Mouse (Mus musculus): Measurements from ENCODE around the gene Pus7l.

Gene Pus7l

DNA sequence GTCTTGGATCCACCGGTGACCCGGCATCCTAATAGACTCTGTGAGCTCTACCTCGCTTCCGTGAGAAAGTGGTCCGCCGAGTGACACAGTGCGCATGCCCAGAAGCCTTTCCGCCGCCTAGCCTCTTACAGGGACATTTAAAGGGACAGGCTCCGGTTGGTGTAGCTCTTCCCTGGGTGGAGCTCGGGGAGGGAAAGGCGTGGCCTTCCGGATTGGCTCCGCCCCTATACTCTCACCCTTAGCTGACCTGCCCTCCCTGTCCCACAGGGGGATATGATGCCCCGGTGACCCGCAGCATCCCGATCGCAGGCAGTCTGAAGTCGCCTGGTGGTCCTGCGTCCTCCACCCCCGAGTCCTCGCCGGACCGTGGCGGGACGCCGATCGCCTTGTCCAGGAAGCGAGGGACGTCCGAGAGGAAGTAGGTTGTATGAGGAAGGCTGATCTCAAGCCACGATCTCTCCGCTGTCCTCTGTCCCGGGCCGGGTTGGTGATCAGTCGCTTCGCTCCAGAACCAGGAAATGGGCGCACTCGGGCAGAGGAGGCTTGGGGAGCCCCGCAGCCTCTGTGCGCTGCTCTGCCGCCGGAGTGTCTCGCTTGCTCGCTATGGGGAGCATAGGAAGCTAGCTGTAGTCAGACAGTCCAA, at the start of gene Pus7l, which contains the start of gene Irak4:
Gene Pus7l, minus strand, starts transcription at position 139 of the 643 bp plus-strand sequence.
Gene Irak4, plus strand, starts transcription at position 235 of the 643 bp plus-strand sequence.
- in situ Hi-C loops (cut with MboI, MseI): no loop called here

- in situ Hi-C loops (cut with MboI, MseI): no loop called here
Observed at GRCm38 (mm10) chr15:94591356-94591755, 48.0 kb upstream of the Pus7l start.

DNA sequence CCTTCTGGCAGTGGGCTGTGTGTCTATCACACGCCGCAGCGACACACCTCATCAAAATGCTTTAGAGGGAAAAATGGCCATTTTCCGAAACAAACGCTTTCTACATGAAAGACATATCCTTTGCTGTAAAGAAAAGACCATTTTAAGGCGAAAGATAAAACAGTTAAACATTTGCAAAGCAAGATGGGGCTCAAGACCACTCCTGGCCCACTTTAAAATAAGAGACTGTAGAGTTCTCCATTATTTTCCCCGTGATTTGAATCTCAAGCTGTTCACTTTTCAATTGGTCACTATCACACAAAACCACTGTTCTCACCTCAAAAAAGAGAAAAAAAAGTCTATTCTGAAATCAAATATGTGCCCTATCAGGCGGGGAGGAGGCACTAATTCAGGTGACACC, 46.7 kb upstream of the Pus7l start:
- in situ Hi-C loops (cut with MboI, MseI): no loop called here

DNA sequence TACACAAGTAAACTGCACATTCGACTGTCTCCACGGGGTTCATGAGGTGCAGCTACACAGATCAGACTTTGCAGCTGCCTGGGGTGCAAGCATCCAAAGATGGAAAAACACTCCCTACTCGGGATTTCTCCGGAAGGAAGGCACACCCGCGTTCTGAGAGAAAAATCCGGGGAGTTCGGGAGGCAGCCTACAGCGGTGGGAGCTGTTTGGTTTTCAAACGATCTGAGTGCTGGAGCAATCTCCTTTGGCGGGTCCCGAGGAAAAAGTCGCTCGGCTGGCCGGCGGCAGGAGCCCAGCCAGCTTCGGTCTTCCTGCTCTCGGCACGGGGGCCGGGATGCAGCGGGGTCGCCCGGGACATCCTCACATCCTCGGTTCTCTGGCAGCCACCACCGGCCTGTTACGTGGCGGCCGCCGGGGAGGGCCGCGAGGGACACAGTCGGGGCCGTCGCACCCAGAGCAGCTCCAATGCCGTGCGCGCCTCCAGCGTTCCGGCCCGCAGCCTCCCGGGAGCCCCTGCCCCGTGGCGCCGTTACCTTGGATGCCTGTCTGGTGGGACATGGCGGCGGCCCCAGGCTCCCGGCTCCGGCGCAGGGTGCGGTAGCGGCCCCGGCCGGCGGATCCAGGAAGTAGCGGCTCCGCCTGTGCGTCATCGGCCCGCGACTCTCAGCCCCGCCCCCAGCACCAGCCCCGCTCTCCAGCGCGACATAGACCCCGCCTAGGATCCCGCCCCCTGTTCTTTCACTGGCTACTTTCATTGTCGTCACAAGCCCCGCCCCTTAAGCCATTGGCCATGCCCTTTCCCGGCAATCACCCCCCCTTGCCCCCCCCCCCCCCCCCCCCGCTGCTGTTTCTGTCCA, 46.1 kb upstream of the Pus7l start, which contains the start of gene Twf1:
Gene Twf1, minus strand, starts transcription at position 671 of the 857 bp plus-strand sequence.
- in situ Hi-C loops (cut with MboI, MseI): no loop called here

DNA sequence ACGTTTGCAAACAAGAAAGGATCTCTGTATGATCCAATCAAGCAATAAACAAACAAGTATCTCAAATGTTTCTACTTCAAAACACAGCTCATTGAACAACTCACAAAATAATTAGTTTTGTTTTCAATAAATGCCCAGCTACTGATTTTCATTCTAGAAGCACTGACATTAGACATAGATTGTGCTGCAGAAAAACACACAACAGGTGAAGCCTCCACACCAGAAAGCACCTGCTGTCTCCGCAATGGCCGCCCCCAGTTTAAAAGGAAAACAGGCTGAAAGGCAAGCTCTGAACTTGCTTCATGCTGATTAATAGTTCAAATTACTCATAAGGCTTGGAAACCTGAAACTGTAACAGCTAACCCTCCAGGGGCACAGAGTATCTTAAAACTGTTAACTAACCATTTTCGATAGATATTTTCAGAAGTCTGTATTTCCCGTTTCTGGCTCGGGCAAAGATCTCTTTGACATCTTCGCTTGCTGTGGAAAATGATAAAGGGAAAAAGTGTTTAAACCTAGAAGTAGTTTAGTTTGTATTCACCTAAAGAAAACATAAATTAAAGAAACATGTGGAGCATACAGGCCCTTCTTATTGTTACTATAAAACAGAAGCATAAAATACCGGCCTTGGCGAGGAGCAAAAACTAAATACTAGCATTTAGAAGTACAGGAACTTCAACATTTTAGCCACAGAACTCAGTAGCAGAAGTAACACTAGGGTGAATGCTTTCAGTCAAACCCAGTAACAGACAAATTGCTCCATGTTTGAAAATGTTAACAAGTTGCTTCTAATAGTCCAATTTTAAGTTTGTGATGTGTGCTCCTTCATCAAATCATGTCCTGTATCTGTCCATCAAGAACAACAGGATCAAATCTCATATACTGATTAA, 44.7 kb upstream of the Pus7l start:
- in situ Hi-C loops (cut with MboI, MseI): no loop called here

- in situ Hi-C loops (cut with MboI, MseI): no loop called here
Observed at GRCm38 (mm10) chr15:94584738-94585137, 41.4 kb upstream of the Pus7l start.

- in situ Hi-C loops (cut with MboI, MseI): no loop called here
Observed at GRCm38 (mm10) chr15:94583153-94583552, 39.8 kb upstream of the Pus7l start.

- in situ Hi-C loops (cut with MboI, MseI): no loop called here
Observed at GRCm38 (mm10) chr15:94582000-94582593, 38.8 kb upstream of the Pus7l start.

DNA sequence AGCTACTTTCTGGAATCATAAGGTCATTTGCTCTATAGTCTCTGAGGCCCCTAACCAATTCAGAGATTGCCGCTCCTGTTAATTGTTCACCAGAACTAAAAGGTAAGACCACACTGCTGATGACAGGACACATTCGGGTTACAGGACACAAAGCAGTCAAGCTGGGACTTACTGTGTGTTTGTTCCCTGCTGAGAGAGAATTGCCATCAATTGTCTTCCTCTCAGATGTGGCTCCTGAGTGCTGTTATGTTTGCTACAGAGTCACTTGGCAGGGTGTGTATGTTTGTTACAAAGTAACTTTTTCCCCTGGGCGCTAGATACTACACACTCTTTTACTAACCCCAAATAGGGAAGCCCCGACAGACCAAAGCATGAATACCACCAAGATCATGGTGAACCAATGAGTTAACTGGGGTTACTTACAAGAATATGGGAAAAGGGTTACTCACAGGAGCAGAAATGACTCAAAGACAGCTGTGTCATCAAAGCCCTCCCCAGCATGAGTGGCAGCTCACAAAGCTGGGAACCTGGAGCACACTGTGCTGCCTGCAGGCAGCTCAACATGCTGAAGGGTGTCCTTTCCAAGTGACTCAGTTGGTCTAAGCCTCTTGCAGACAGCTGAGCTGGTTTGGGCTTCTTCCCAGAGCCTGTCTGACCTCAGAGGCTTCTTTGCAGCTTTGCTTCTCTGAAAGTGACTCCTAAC, 31.4 kb upstream of the Pus7l start:
- in situ Hi-C loops (cut with MboI, MseI): no loop called here

DNA sequence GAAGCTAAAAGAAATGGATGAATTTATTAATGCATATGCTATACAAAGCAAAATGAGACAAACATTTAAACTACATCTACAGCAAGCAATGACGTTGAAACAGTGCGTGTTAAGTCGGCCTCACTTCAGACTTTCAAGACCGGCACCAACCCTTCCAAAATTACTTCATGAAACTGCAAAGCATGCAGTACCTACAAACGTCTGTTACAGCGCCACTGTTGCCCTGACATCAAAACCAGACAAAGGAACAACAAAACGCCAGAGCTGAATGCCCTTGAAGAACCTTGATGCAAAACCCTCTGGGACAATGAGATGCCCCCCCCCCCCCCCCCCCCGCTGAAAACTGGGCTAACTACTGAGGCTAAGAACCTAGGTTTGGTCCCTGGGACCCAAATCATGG, 29.4 kb upstream of the Pus7l start:
- in situ Hi-C loops (cut with MboI, MseI): no loop called here

DNA sequence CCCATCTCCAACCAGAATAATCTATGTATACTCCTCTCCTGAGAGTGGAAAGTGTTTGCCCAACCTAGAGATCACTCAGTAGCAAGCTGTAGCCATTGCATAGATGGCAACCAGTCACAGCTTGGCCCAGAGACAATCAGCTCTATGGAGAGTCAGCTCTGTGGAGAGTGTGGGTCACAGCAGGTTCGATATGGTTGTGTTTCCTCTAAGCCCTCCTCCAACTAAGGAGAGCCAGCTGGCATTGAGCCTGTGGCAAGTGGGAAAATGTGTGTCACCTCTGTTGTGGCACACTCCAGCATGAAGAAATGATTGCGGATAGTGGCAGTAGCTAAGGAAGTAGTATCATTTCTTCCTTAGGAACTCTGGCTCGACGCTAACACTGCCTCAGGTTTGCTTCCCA, 28.2 kb upstream of the Pus7l start:
- in situ Hi-C loops (cut with MboI, MseI): no loop called here

DNA sequence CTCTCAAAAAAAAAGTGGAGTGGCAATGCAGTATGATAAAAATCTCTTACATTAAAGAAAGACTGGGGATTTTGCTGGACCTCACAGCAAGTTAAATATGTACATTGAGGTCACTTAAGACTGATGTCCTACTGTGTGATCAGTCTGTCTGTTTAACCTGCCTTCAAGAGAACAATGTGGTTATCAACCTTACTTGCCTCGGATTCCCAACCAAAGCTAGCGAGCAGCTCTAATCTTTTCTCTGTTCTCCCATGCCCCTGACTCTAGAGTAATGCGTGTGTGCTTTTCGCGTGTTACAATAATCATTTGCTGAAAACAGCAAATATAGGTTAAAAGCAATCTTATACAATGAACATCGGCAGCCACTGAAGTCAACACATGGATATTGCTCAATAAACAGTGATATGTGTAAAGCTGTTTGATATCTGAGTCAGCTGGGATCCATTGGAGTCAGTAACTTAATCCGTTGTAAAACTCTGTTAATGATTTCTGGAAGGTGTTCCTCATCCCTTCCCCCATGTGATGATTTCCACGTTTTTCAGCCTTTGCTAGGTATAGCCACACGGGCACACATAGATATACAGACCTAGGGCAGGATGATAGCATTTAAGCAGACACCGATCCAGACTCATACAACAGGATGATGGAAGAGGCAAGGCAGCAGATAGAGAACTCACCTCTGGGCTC, 25.3 kb upstream of the Pus7l start:
- in situ Hi-C loops (cut with MboI, MseI): no loop called here

- in situ Hi-C loops (cut with MboI, MseI): no loop called here
Observed at GRCm38 (mm10) chr15:94565854-94566253, 22.5 kb upstream of the Pus7l start.

DNA sequence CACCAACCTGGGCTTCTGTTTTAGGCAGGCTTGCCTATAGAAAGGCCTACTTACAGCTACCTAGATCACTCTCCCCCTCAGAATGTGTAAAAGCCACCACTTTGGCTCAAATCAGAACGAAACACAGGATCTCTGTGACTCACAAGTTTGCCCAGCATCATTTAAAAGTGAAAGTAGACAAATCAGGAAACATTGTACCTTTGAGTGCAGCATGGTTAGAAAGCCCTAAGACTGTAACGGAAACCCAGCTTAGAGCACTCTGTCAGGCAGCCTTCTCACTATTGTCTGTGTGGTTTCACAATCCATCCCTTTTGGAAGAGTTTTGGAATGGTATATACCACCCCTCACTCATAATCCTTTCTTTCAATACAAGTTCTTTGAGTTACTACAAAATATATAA, 21.6 kb upstream of the Pus7l start:
- in situ Hi-C loops (cut with MboI, MseI): no loop called here

DNA sequence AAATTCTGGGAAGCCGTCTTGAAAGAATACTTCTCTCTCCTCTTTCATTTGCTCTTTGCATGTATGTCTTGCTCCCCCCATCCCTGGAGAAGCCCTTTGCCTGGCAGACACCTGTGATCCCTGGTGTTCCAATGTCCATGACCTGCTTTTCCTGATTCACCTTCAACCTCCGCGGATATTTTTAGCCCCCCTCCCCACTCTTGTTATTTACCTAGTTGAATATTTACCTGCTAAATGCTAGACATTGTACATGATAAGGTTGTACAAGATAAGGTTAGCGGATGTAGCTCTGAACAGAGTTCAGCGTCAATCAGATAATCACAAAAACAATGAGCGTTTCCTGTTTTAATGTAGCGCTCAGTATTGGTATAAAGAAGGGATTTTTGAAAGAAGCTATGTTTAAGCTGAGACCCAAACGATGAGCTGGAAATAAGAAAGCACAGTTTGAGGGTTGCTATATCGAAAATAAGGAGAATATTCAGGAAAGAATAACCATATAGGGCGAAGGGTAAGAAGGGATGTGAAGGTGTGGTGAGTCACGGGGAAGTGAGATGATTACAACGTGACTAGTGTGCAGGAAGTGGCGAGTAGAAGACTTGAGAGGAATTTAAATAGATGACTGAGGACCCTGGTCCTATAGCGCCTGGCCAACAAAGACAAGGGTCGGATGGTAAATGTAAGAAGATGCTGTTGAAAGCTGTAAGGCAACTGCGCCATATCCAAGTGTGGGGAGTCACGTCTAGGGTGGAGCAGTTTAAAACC, 15.7 kb upstream of the Pus7l start:
- in situ Hi-C loops (cut with MboI, MseI): loop anchor here (5.0 kb wide), 1 partner anchor 103 kb away; no protein-coding TSS in a partner anchor

GRCm38 (mm10) chr15:94557442-94557841, 14.1 kb upstream of the Pus7l start:
- in situ Hi-C loops (cut with MboI, MseI): loop anchor here (5.0 kb wide), 1 partner anchor 105 kb away; no protein-coding TSS in a partner anchor

DNA sequence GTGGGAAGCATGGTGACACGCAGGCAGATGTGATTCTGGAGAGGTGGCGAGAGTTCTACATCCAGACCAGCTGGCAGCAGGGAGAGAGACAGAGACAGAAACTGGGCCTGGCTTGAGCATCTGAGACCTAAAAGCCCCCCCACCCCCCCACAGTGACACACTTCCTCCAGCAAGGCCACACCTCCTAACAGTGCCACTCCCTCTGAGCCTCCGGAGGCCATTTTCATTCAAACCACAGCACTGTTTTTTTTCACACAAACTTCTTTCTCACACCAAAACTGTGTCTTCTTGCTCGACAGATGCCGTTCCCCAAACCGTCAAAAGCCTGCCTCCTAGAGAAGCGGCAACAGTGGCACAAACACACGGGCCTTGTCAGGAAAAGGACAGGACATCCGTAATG, 10.2 kb upstream of the Pus7l start:
- in situ Hi-C loops (cut with MboI, MseI): no loop called here

DNA sequence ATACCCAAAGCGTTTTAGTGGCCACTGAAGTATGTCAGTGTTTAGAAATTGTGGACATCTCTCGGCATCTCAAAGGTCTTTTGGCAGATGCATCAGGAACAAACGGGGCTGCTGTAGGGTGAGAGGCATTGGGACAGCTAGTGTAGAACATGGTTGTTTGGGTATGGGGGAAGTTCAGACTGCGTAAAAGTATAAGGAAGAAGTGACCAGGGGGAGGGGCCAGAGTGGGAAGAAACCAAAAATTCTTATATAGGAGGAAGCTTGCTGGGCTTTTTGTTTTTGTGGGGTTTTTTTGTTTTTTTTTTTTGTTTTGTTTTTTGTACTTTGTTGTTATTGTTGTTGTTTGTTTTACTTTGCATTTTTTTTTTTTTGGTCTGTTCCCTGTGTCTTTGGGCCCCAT, 1.5 kb upstream of the Pus7l start:
- in situ Hi-C loops (cut with MboI, MseI): loop anchor here (5.0 kb wide), 1 partner anchor 57 kb away; no protein-coding TSS in a partner anchor

- in situ Hi-C loops (cut with MboI, MseI): no loop called here
Observed at GRCm38 (mm10) chr15:94544052-94544636, 797 bp upstream of the Pus7l start.

Data from regulatory T cell (primary cell).